Mouse (Mus musculus) spleen, adult 2 months (tissue): ENCODE data around the gene Apoc4.

Source experiments
- CTCF ChIP-seq: fragments of 200-500 bp; IDR thresholded peaks from 2 replicates; pipeline ENCODE4 v1.5.1; 2011; ENCODE audit warnings: mild to moderate bottlenecking, inconsistent platforms; ENCODE audit not compliant: insufficient read depth, insufficient read length, insufficient replicate concordance; ENCODE audit errors: extremely low read depth
- POLR2A ChIP-seq: fragments of 200-500 bp; IDR thresholded peaks from 2 replicates; pipeline ENCODE4 v1.6.1; 2011; ENCODE audit warnings: low read depth, low read length, inconsistent platforms

DNA sequence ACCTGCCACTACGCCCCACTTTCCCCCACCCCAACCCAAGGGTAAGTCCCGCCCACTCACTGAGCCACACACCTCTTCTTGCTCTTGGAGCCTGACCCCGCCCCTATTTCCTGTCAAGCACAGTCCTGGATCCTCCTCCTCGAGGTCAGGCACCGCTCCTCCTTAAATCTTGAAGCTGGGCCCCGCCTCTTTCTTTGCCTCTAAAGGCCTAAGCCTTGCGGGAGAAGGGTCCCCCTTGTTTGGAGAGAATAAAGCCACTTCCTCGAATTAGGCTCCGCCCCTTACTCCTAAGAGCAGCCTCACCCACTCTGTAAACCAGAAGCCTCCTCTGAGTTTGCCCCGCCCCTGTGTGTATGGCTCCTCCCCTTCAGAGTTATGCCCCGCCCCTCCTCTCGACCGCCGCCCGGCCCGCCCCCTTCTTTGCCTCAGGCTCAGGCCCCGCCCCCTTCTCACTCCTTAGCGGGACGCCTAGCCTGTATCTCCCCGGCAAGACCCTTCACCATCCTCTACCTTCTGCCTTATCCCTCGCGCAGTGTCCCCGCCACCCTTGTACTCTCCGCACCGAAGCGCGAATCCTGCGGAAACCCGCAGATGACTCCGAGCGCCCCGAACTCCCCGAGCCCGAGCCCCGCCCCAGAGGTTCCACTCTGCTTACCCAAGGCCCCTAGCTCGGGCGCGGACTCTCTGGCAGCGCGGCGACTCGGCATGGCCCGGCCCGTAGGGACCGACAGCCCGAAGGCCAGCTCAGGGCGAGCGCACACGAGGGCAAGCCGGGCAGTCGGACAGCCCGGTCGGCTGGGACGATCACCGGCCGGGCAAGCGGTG lies 52.5 kb downstream of the Apoc4 start:
- peak; percentile 30 for TF ChIP-seq POLR2A
- no peak for TF ChIP-seq CTCF
